Mouse (Mus musculus): ENCODE results near the gene Gabarapl1.

Gene Gabarapl1

DNA sequence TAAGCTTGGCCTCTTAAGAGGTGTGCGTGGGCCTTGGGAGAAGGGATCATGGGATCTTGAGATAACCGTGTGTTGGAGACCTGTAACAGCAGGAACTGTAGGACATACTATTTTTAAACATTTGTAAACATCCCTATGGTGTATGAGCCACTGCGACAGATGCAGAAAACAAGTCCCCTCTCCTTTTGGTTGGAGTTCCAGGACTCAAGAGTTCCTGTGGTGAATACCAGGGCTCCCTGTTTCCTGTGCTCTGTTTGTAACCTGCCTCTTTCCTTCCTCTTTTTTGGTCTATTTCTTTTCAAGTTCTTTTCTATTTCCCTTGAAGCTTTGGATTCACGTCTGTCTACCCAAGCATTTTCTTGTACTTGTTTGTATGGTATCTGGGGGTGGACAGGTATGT, 2.8 kb downstream of the Gabarapl1 start:
- no peak for DNase-seq (ENCODE audit: low spot score)

DNA sequence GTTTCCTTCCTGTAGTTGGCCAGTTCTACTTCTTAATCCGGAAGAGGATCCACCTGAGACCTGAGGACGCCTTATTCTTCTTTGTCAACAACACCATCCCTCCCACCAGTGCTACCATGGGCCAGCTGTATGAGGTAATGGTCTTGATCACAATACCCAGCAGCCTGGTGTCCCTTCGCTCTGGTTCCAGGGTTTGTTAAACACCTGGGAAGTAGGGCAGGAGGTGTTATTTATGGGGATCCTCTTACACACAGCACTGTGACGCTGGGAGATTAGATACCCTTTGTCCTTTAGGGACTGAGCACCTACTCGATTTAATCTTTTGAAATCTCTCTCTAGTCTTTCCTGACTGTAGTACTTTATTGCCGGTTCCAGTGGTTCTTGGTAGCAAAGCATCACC, 5.6 kb downstream of the Gabarapl1 start:
- no peak for DNase-seq (ENCODE audit: low spot score)

DNA sequence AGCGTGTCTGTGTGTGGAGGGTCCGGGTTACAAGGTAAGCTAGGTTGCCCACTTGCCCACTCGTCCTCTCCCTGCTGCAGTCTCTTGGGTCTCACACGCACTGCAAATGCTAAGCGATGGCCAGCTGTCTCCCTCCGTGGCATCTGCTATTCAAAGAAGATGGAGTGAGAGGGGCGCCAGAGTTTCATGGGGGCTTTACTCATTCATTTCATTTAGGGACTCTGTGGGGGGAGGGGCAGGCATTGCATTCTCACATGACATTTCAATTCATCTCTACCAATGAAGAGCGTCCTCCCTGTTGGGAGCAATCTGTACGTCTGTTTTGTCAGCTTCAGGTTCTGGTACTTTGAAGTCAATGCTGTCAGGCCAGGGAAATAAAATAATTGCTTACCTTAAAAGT, 9.0 kb downstream of the Gabarapl1 start:
- DNase-seq (ENCODE audit: low spot score) = no peak

DNA sequence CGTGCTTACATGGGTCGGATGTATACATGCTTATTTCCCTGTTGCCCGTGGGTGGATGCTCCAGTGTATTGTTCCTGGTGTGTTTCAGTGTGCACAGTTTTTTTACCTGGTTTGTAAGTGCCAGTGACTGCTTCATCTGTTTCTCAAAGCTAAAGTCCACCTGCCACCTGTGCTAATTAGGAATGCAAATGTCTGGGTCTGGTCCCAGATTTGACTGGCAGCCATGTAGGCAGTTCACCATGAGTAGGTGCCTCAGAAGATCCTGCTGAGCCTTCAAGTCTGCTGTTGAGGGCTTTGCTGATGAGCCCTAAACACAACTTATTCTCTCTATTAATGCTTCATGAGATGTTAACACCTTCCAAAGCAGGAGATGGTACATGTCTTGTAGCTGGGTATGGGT, 9.6 kb downstream of the Gabarapl1 start:
- no peak for DNase-seq (ENCODE audit: low spot score)

DNA sequence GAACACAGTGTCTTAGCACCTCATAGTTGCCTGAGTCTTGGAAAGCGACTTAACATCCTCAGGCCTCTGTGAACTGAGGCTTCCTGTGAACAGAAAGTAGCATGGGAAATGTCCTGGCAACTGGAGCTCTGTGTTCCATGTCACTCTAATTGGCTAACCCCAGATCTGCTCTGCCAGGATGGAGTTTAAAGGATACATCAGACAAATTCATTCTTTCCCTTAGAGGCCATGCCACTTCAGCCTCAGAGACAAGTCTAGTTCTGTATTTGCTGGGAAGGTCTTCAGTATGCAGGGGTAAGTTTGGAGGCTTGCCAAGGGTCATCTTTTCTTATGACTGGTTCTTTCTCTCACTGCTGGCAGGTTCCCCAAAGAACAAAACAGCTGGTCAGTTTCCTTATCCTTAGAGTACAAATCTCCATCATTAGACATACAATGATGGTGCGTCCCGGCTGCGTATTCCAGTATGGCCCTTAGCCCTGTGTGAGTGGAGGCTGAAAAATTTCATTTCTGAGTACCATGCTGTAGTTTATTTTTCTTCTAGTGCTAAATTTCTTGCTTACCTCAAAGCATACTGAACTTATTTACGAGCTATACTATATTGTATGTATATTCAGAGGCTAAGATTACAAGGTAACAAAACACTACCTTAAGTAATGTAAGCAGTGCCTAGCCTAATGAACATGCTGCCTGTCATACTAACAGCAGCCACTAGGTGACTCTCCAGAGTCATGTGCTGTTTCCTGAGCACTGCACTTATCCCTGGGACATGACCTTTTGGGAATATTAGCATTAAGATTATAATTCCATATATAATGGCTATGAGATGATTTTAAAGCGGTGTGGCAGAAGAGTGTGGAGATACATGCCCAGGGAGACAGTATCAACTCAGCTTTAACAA, 11.0 kb downstream of the Gabarapl1 start:
- DNase-seq (ENCODE audit: low spot score) = peak; percentile 68

DNA sequence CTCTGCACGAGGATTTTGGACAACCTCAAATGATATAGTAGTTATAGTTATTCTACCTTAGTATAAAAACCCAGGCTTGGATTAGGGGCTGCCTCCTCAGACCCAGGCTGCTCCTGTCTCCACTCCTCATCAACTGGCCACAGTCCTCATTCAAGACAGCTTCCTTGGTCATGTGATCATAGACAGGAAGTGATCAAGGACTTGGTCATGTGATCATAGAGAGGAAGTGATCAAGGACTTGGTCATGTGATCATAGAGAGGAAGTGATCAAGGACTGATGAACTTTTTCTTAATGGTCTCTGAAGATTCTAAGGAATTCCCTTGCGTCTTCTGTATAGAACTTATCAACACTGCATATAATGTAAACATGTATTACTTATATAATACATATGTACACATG, 14.3 kb downstream of the Gabarapl1 start:
- no peak for DNase-seq (ENCODE audit: low spot score)

DNA sequence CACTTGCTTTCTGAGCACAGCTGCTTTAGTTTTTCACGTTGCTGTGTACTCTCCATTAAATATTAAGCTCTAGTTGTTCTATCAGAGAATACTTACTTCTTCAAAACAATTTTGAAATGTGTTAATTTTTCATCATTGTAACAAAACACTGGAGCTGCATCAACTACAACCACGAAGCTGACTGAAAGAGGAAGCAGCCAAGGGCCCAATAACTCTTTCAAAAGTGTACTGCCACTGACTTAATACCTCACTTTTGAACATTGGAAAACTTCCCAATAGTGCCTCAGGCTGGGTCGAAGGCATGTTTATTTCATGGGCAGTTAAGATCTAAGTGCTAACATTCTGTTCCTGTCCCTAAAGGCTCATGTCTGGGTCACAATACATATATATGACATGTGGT, 15.0 kb downstream of the Gabarapl1 start:
- no peak for DNase-seq (ENCODE audit: low spot score)

DNA sequence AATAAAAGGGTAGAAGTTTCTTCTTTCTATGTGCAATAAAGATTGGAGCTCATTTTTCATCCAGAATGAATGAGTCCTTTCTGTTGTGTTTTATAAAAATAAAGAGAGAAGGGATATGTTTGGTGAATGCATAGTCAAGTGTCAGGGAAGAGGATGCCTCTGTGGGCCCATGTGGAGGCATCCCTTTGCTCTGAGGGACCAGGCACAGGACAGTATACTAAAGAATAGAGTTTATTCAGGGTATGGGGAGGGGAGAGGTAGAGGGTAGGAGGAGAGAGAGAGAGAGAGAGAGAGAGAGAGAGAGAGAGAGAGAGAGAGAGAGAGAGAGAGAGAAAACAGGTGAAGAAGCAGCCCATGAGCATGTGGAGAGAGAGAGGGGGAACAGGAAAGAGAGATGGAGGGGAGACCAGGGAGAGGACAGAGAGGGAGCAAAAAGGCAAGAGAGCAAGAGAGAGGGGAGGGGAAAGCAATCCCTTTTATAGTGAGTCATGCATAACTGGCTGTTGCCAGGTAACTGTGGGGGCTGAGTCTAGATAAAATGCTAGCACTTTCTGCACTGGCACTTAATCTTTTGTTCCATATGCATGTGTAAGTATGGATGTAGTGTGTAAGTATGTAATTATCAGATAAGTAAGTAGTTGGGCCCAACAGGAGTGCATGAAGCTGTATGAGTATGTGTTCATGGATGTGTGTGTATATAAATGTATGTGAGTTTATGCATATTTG, 24.5 kb downstream of the Gabarapl1 start:
- no peak for DNase-seq (ENCODE audit: low spot score)

DNA sequence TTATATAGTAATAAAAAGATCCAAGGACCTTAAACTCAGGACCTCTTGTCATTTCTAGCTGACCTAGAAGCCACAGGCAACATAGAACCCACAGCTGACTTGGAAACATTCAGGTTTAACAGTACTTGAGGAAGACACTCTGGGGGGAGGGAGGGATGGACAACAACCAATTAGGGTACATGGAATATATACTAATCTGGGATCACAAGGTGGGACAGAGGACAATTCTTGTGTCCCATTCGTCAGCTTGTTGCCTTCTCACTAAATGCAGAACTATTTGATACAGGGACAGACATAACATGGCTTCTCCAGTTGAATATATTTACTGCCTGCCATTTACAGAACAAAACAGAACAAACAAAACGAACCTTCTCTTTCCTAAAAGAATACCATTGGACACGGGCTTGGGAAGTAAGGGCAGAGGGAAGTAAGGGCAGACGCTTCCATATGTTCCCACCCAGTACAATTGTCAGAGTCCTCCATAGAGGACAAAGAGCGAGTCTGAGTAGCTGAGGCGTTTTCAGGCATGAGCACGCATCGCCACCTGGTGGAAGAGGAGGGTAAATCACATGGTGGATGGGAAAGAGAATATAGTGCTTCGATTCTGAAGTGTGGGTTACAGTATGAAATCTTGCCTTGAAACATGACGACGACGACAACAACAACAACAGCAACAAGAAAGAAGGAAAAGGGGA, 26.1 kb downstream of the Gabarapl1 start:
- peak; percentile 64 for DNase-seq (ENCODE audit: low spot score)

DNA sequence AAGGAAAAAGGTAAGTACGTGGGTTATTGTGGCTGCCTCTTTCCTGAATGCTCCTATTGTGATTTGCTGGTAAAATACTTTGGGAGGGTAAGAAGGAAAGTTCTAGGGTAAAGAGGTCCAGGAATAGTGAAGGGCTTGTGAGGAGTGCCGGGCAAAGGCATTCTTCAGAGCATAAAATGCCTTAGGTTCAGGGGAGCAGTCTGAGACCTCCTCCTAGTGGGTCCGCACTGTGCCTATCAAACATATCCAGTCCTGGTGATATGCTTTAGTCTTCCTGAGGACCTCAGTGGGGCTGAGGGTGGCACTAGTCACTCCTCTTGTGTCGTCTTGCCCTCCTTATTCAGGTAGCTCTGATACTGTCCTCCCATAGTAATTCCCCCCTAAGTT, 26.7 kb downstream of the Gabarapl1 start:
- DNase-seq (ENCODE audit: low spot score) = no peak

DNA sequence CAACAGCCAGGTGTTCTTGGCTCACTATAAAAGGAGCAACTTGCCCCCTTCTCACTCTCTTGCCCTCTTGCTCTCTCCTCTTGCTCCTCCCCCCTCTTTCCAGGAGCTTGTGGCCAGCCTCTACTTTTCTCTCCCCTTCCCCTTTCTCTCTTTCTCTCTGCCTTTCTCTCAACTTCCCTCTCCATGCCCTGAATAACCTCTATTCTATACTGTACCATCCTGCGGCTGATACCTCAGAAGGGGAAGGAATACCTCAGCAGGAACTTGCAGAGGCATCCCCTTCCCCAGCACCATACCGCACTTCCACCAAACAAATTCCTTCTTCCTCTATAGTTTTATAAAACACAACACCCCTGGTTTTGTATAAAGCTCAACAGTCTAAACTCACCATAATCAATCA, 32.3 kb downstream of the Gabarapl1 start:
- DNase-seq (ENCODE audit: low spot score) = no peak

DNA sequence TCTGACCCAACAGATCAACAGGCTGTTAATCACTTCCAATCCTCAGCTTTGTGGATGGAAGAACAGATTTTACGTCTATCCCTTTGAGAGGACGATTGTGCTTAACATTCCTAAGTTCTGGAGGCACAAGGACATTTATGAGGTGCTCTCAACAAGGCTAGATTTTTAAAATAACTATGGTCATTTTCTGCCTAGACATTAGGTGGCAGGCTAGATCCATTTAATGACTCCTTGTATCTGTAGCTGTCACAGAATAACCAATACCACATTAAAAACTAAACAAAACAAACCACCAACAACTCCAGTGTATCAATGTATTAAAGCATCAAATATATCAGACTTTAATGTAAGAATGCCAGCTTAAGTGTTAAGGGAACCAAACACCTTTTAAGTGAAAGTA, 42.4 kb downstream of the Gabarapl1 start:
- peak; percentile 1 for DNase-seq (ENCODE audit: low spot score)

DNA sequence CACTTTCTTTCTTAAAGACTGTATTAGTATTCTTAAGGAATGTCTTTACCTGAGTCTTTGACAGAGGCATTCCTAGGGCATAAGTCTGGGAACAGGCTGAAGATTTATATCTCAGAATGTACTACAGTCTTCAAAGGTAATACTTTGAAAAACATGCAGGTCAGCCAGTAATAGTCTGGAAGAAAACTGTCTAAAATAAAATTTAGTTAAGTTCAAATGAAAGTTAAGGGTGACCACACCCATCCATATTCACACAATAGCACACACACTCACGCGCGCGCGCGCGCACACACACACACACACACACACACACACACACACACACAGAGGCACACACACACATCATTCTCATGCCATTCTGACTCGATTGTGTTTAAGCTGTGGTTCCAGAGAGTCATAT, 44.6 kb downstream of the Gabarapl1 start, which contains the start of gene Klre1:
Klre1 (plus strand) TSS at position 301 of the 400 bp plus-strand sequence.
- no peak for DNase-seq (ENCODE audit: low spot score)

DNA sequence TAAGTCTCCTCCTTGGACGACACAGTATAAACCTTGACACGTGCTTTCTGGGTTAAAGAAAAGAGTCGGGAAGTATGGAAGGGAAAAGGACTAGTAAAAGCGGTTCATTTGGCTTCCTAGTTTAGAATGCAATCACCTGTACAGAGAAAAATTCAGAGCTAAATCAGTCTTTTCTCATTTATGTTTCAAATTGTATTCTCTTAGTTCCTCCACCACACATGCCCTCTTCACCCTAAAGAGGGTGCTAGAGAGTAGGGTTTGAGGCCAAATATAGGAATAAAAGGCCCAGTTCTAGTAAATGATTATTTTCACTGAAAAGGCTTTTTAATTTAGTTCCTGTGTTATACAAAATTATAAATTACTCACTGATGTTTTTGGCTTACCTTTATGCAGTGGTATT, 48.3 kb downstream of the Gabarapl1 start:
- no peak for DNase-seq (ENCODE audit: low spot score)

DNA sequence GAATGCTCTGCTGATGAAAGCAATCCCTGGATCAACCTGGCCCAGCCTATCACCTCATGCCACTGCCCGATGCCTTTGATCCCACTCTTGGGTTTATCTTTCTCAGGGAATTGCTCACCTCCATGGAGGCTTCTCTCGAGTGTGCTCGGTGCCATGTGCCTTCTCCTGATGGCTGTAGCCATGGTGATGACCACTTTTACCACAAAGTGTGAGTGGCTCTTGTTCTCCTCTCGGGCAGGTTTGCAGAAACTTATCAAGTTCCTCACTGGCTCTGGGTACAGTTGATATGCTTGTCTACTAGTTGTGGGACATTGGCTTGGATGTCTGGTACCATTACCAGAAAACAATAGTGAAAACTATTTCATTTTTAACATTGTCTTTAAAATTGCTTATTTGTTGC, 48.9 kb downstream of the Gabarapl1 start:
- DNase-seq (ENCODE audit: low spot score) = no peak

DNA sequence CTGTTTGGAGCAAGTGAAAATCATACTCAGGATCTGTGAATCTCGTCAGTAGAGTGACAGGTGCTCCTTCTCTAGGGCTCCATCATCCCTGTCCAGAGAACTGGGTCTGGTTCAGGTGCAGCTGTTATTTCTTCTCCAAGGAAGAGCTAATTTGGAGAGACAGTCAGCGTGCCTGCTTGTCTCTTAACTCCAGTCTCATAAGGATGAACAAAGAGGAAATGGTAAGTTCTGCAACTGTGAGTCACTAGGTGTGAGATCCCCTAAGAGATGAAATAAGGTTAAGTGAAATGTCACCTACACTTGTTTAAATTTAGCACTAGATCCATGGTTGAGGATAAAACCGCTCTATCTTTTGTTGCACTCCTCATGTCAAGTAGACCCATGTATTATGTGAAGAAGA, 50.1 kb downstream of the Gabarapl1 start:
- DNase-seq (ENCODE audit: low spot score) = no peak

DNA sequence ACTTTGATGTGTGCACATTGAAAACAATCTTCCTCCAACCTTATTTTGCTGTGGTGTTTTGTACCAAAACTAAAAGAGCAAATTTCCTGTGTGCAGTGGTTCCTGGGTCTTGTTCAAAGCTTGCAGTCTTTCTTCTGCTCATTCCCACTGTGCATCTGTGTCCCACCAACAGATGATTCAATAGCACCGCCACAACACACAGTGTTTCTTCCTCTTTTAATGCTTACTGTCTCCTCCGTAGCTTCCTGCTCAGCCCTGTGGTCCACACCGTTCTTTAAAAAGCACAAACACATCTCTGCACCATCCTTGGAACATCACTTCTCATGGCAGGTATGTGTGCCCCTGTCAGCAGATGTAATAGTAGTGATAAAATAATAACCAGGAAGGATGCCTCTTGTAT, 58.5 kb downstream of the Gabarapl1 start, which contains the start of gene Klrd1:
Klrd1 (plus strand) TSS at position 275 of the 400 bp plus-strand sequence.
- DNase-seq (ENCODE audit: low spot score) = peak; percentile 28

All from lung, postnatal 25 days (tissue).